Mouse (Mus musculus) heart, embryonic 12.5 days (tissue): ENCODE results near the gene Spaar. TPM values are rescaled to one million over a fixed set of nuclear protein-coding genes. Genes with fewer than 3 reads are reported as not detected.

Experiments
- ATAC-seq: fragments of 200-750 bp; cut with Nextera tagmentation; 2 replicates; pipeline ENCODE4 v1.8.0; 2017; ENCODE audit warnings: moderate TSS enrichment, moderate library complexity; ENCODE audit not compliant: insufficient number of reproducible peaks, low FRiP score
- H3K27ac ChIP-seq: fragments of 300-500 bp; sonication (generic); 2 replicates; pipeline ENCODE4 v1.5.1; 2016; ENCODE audit warnings: mild to moderate bottlenecking, moderate library complexity; ENCODE audit not compliant: poor library complexity, severe bottlenecking
- H3K27me3 ChIP-seq: fragments of 300-500 bp; sonication (generic); replicated peaks from 2 replicates; pipeline ENCODE4 v1.6.1; 2016; ENCODE audit warnings: mild to moderate bottlenecking, moderate library complexity
- H3K36me3 ChIP-seq: fragments of 300-500 bp; sonication (generic); 2 replicates; pipeline ENCODE4 v1.6.1; 2016; ENCODE audit warnings: mild to moderate bottlenecking, moderate library complexity
- H3K4me1 ChIP-seq: fragments of 300-500 bp; sonication (generic); replicated peaks from 2 replicates; pipeline ENCODE4 v1.6.1; 2016; ENCODE audit warnings: mild to moderate bottlenecking
- H3K4me2 ChIP-seq: fragments of 300-500 bp; sonication (generic); 2 replicates; pipeline ENCODE4 v1.6.1; 2016; ENCODE audit warnings: mild to moderate bottlenecking, moderate library complexity
- H3K4me3 ChIP-seq: fragments of 300-500 bp; sonication (generic); 2 replicates; pipeline ENCODE4 v1.5.1; 2016; ENCODE audit warnings: mild to moderate bottlenecking
- H3K9ac ChIP-seq: fragments of 300-500 bp; sonication (generic); 2 replicates; pipeline ENCODE4 v1.6.1; 2016; ENCODE audit warnings: mild to moderate bottlenecking, moderate library complexity
- H3K9me3 ChIP-seq: fragments of 300-500 bp; sonication (generic); replicated peaks from 2 replicates; pipeline ENCODE4 v1.6.1; 2016; ENCODE audit warnings: mild to moderate bottlenecking, moderate library complexity
- WGBS: fragments of 180-500 bp; shearing (Covaris S2); methylation state at CpG from one replicate; pipeline ENCODE4 v1.1.7; 2016; 5-methylcytosine and 5-hydroxymethylcytosine counted together
- polyA plus RNA-seq: library from polyadenylated mRNA; unstranded; fragments of >200 nt; fragmentation: Nextera tagmentation; extraction: Ambion mirVana; gene quantifications from 2 replicates; pipeline ENCODE4 v1.2.1, GENCODE M21; 2016

Gene Spaar
- polyA plus RNA-seq, 1 experiment from 2014 or later: 0.15 TPM

- H3K4me2 ChIP-seq: no peak overlapping the region
- WGBS: 71% methylated on average over 7 of the region's 7 CpGs
- H3K27me3 ChIP-seq: no peaks in the 10 kb centered on the region
- no peak for ATAC-seq
- no peak overlapping the region for H3K4me3 ChIP-seq
- no peak overlapping the region for H3K9ac ChIP-seq
- no peak overlapping the region for H3K27ac ChIP-seq
- H3K36me3 ChIP-seq: no peaks in the 10 kb centered on the region
- H3K4me1 ChIP-seq: no peaks in the 10 kb centered on the region
- H3K9me3 ChIP-seq: peaks cover under 1% of the 10 kb centered on the region
Observed at GRCm38 (mm10) chr4:43798936-43799335, 69.1 kb downstream of the Spaar start.

Other genes with a start within 250 kb of the Spaar start
- gene Sit1, start 246.3 kb upstream of the Spaar start, polyA plus RNA-seq: not detected in 2 replicates
- 63.6 and 66.4 TPM in 2 replicates for gene Ccdc107, start 237.1 kb upstream of the Spaar start, polyA plus RNA-seq
- 37.7 and 38.7 TPM in 2 replicates for gene Arhgef39, start 230.3 kb upstream of the Spaar start, polyA plus RNA-seq
- 1.6 and 2.0 TPM in 2 replicates for gene Car9, start 223.1 kb upstream of the Spaar start, polyA plus RNA-seq
- 153 and 155 TPM in 2 replicates for gene Tpm2, start 206.3 kb upstream of the Spaar start, polyA plus RNA-seq
- gene Creb3, start 167.7 kb upstream of the Spaar start, polyA plus RNA-seq: 57.2 and 61.2 TPM in 2 replicates
- 117 and 124 TPM in 2 replicates for gene Tln1, start 167.3 kb upstream of the Spaar start, polyA plus RNA-seq
- gene Rgp1, start 151.3 kb upstream of the Spaar start, polyA plus RNA-seq: 20.4 and 26.4 TPM in 2 replicates
- 25.5 and 25.8 TPM in 2 replicates for gene Gba2, start 151.2 kb upstream of the Spaar start, polyA plus RNA-seq
- 0.50 and 1.3 TPM in 2 replicates for gene Msmp, start 145.5 kb upstream of the Spaar start, polyA plus RNA-seq
- gene Npr2, start 98.1 kb upstream of the Spaar start, polyA plus RNA-seq: 11.0 and 11.2 TPM in 2 replicates
- 0.40 and 0.51 TPM in 2 replicates for gene Spag8, start 76.4 kb upstream of the Spaar start, polyA plus RNA-seq
- gene Hint2, start 73.6 kb upstream of the Spaar start, polyA plus RNA-seq: 130 and 139 TPM in 2 replicates
- gene Tmem8b, start 61.1 kb upstream of the Spaar start, polyA plus RNA-seq: 5.1 and 5.6 TPM in 2 replicates
- gene Fam221b, start 60.9 kb upstream of the Spaar start, polyA plus RNA-seq: 3.8 and 3.9 TPM in 2 replicates
- not detected in 2 replicates for gene Olfr70, start 29.2 kb upstream of the Spaar start, polyA plus RNA-seq
- gene Olfr71, start 19.8 kb upstream of the Spaar start, polyA plus RNA-seq: not detected in 2 replicates
- 0.96 and 1.0 TPM in 2 replicates for gene Hrct1, start 2.8 kb upstream of the Spaar start, polyA plus RNA-seq
- gene Olfr159, start 41.0 kb downstream of the Spaar start, polyA plus RNA-seq: not detected in 2 replicates
- not detected in 2 replicates for gene Olfr156, start 93.9 kb downstream of the Spaar start, polyA plus RNA-seq
- gene Olfr157, start 110.2 kb downstream of the Spaar start, polyA plus RNA-seq: not detected in 2 replicates
- not detected in 2 replicates for gene Olfr155, start 121.5 kb downstream of the Spaar start, polyA plus RNA-seq
- 12.8 and 14.6 TPM in 2 replicates for gene Reck, start 145.5 kb downstream of the Spaar start, polyA plus RNA-seq
- gene Glipr2, start 227.4 kb downstream of the Spaar start, polyA plus RNA-seq: 95.7 and 97.5 TPM in 2 replicates